Mouse (Mus musculus): ENCODE data around the gene Scd1. TPM values are rescaled to one million over a fixed set of nuclear protein-coding genes. Genes with fewer than 3 reads are reported as not detected.
"Not testable (repeated sequence)": the region's sequence is repeated elsewhere in the genome, so short reads cannot be mapped to it uniquely, and the experiment has no call there.

Scd1 gene
- polyA plus RNA-seq, 1 experiment: 47.1 TPM

GRCm38 (mm10) chr19:44376511-44376951 lies 31.1 kb downstream of the Scd1 start:
- Histone ChIP-seq H3K4me3 (ENCODE audit: insufficient read depth, poor library complexity, severe bottlenecking) (no peak overlapping the region), H3ac (ENCODE audit: control insufficient read depth, insufficient read length, low read depth) (no peak overlapping the region), H3K36me3 (ENCODE audit: control insufficient read depth, insufficient read depth) (no peaks in the 10 kb centered on the region), H3K79me3 (ENCODE audit: low read depth) (no peaks in the 10 kb centered on the region), H3K27me3 (ENCODE audit: control insufficient read depth, insufficient read depth, insufficient read length) (no peaks in the 10 kb centered on the region), H3K79me2 (ENCODE audit: control insufficient read depth, insufficient read depth) (no peaks in the 10 kb centered on the region)
- TF ChIP-seq CTCF (IDR thresholded peaks at IDR 0.05; ENCODE audit: control insufficient read depth, insufficient read depth, insufficient read length): no peak
- no peak for TF ChIP-seq FOSL1 (IDR thresholded peaks at IDR 0.05; ENCODE audit: insufficient read depth, low read length, poor library complexity, severe bottlenecking)
- no peak for TF ChIP-seq MYOD1 (IDR thresholded peaks at IDR 0.05; ENCODE audit: control insufficient read depth, insufficient read length, low read depth)
- TF ChIP-seq USF1 (IDR thresholded peaks at IDR 0.05; ENCODE audit: low read depth): no peak
- no peak for TF ChIP-seq MAX (IDR thresholded peaks at IDR 0.05)
- TF ChIP-seq CEBPB (IDR thresholded peaks at IDR 0.05; ENCODE audit: low read depth): no peak
- TF ChIP-seq MYOG (IDR thresholded peaks at IDR 0.05; ENCODE audit: control insufficient read depth, extremely low read depth, insufficient read length): no peak

GRCm38 (mm10) chr19:44372969-44373368 lies 34.7 kb downstream of the Scd1 start:
- Histone ChIP-seq H3K36me3 (ENCODE audit: control insufficient read depth, insufficient read depth) (no peaks in the 10 kb centered on the region), H3K27me3 (ENCODE audit: control insufficient read depth, insufficient read depth, insufficient read length) (no peaks in the 10 kb centered on the region), H3K4me3 (ENCODE audit: insufficient read depth, poor library complexity, severe bottlenecking) (no peak overlapping the region), H3K79me3 (ENCODE audit: low read depth) (no peaks in the 10 kb centered on the region), H3K79me2 (ENCODE audit: control insufficient read depth, insufficient read depth) (no peaks in the 10 kb centered on the region), H3ac (ENCODE audit: control insufficient read depth, insufficient read length, low read depth) (no peak overlapping the region)
- TF ChIP-seq CTCF (IDR thresholded peaks at IDR 0.05; ENCODE audit: control insufficient read depth, insufficient read depth, insufficient read length) (peak; percentile 69), USF1 (IDR thresholded peaks at IDR 0.05; ENCODE audit: low read depth) (no peak)

GRCm38 (mm10) chr19:44370231-44370630 lies 37.4 kb downstream of the Scd1 start:
- H3K79me2 ChIP-seq (ENCODE audit: control insufficient read depth, insufficient read depth): no peaks in the 10 kb centered on the region
- no peak for TF ChIP-seq CTCF (IDR thresholded peaks at IDR 0.05; ENCODE audit: control insufficient read depth, insufficient read depth, insufficient read length)
- TF ChIP-seq MAX (IDR thresholded peaks at IDR 0.05): no peak
- no peak for TF ChIP-seq MYOG (IDR thresholded peaks at IDR 0.05; ENCODE audit: control insufficient read depth, extremely low read depth, insufficient read length)
- TF ChIP-seq CEBPB (IDR thresholded peaks at IDR 0.05; ENCODE audit: low read depth): no peak
- TF ChIP-seq USF1 (IDR thresholded peaks at IDR 0.05; ENCODE audit: low read depth): no peak
- TF ChIP-seq FOSL1 (IDR thresholded peaks at IDR 0.05; ENCODE audit: insufficient read depth, low read length, poor library complexity, severe bottlenecking): no peak
- TF ChIP-seq MYOD1 (IDR thresholded peaks at IDR 0.05; ENCODE audit: control insufficient read depth, insufficient read length, low read depth): no peak
- no peak overlapping the region for H3ac ChIP-seq (ENCODE audit: control insufficient read depth, insufficient read length, low read depth)
- H3K79me3 ChIP-seq (ENCODE audit: low read depth): no peaks in the 10 kb centered on the region
- H3K4me3 ChIP-seq (ENCODE audit: insufficient read depth, poor library complexity, severe bottlenecking): no peak overlapping the region
- H3K27me3 ChIP-seq (ENCODE audit: control insufficient read depth, insufficient read depth, insufficient read length): no peaks in the 10 kb centered on the region
- H3K36me3 ChIP-seq (ENCODE audit: control insufficient read depth, insufficient read depth): no peaks in the 10 kb centered on the region

- Histone ChIP-seq H3K4me3 (ENCODE audit: insufficient read depth, poor library complexity, severe bottlenecking) (no peak overlapping the region), H3K27me3 (ENCODE audit: control insufficient read depth, insufficient read depth, insufficient read length) (no peaks in the 10 kb centered on the region), H3K79me3 (ENCODE audit: low read depth) (no peaks in the 10 kb centered on the region), H3K79me2 (ENCODE audit: control insufficient read depth, insufficient read depth) (no peaks in the 10 kb centered on the region), H3ac (ENCODE audit: control insufficient read depth, insufficient read length, low read depth) (no peak overlapping the region), H3K36me3 (ENCODE audit: control insufficient read depth, insufficient read depth) (no peaks in the 10 kb centered on the region)
- no peak for TF ChIP-seq MYOG (IDR thresholded peaks at IDR 0.05; ENCODE audit: control insufficient read depth, extremely low read depth, insufficient read length)
- no peak for TF ChIP-seq FOSL1 (IDR thresholded peaks at IDR 0.05; ENCODE audit: insufficient read depth, low read length, poor library complexity, severe bottlenecking)
- TF ChIP-seq USF1 (IDR thresholded peaks at IDR 0.05; ENCODE audit: low read depth): no peak
- no peak for TF ChIP-seq CTCF (IDR thresholded peaks at IDR 0.05; ENCODE audit: control insufficient read depth, insufficient read depth, insufficient read length)
- no peak for TF ChIP-seq CEBPB (IDR thresholded peaks at IDR 0.05; ENCODE audit: low read depth)
- TF ChIP-seq MYOD1 (IDR thresholded peaks at IDR 0.05; ENCODE audit: control insufficient read depth, insufficient read length, low read depth): no peak
- no peak for TF ChIP-seq MAX (IDR thresholded peaks at IDR 0.05)
These were observed 38.3 kb downstream of the Scd1 start for GRCm38 (mm10) chr19:44369371-44369770.

- not testable (repeated sequence) for H3K79me3 ChIP-seq (ENCODE audit: low read depth); H3K4me3 ChIP-seq (ENCODE audit: insufficient read depth, poor library complexity, severe bottlenecking); H3ac ChIP-seq (ENCODE audit: control insufficient read depth, insufficient read length, low read depth); H3K27me3 ChIP-seq (ENCODE audit: control insufficient read depth, insufficient read depth, insufficient read length); H3K36me3 ChIP-seq (ENCODE audit: control insufficient read depth, insufficient read depth); H3K79me2 ChIP-seq (ENCODE audit: control insufficient read depth, insufficient read depth)
These were observed 40.6 kb downstream of the Scd1 start for GRCm38 (mm10) chr19:44367076-44367475.

- no peak overlapping the region for H3K4me3 ChIP-seq (ENCODE audit: insufficient read depth, poor library complexity, severe bottlenecking)
- H3K79me3 ChIP-seq (ENCODE audit: low read depth): no peaks in the 10 kb centered on the region
- TF ChIP-seq MYOG (IDR thresholded peaks at IDR 0.05; ENCODE audit: control insufficient read depth, extremely low read depth, insufficient read length) (no peak), MAX (IDR thresholded peaks at IDR 0.05) (no peak), CEBPB (IDR thresholded peaks at IDR 0.05; ENCODE audit: low read depth) (no peak), CTCF (IDR thresholded peaks at IDR 0.05; ENCODE audit: control insufficient read depth, insufficient read depth, insufficient read length) (no peak), USF1 (IDR thresholded peaks at IDR 0.05; ENCODE audit: low read depth) (no peak), FOSL1 (IDR thresholded peaks at IDR 0.05; ENCODE audit: insufficient read depth, low read length, poor library complexity, severe bottlenecking) (no peak), MYOD1 (IDR thresholded peaks at IDR 0.05; ENCODE audit: control insufficient read depth, insufficient read length, low read depth) (no peak)
- H3K27me3 ChIP-seq (ENCODE audit: control insufficient read depth, insufficient read depth, insufficient read length): no peaks in the 10 kb centered on the region
- H3K79me2 ChIP-seq (ENCODE audit: control insufficient read depth, insufficient read depth): no peaks in the 10 kb centered on the region
- no peak overlapping the region for H3ac ChIP-seq (ENCODE audit: control insufficient read depth, insufficient read length, low read depth)
- no peaks in the 10 kb centered on the region for H3K36me3 ChIP-seq (ENCODE audit: control insufficient read depth, insufficient read depth)
These were observed 41.9 kb downstream of the Scd1 start for GRCm38 (mm10) chr19:44365733-44366132.
